Mouse (Mus musculus): ENCODE measurements at regions not wholly inside any gene's neighbourhood (a gene's known extent, or its start where the extent isn't known, plus 50 kb on each side); places are given as distances from the start of the nearest gene placed in this dataset.

DNA sequence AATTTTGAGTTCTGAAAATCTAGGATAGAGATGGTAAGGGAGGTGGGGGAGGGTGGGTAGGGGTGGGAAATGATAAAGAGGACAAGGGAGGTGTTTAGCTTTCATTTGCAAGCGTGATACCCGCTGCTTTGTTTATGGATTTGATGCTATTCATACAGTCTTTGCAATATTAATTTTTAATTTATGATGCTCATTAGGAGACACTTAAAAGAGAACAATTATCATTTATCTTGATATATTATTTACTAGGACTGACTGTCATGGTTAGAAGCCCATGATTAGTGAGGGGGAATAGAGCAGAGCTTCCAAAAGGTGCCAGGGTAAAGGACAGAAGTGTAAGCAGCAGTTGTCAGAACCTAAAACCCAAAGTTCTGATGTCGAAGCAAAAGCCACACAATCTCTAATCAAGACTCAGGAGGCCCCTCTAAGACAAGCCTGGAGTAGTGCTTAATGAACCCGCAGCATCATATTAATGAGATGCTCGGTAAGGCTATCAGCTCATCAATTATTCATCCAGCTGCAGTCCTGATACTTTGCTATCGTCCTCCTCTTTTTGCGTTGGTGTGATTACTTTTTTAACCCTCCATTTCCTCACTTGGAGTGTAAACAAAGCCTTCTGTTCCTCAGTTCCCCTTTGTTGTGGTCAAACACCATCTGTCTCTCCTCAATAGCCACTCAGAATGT, 115.8 kb upstream of the Etaa1 start:
- 73% methylated on average over 7 of the region's 7 CpGs for WGBS

DNA sequence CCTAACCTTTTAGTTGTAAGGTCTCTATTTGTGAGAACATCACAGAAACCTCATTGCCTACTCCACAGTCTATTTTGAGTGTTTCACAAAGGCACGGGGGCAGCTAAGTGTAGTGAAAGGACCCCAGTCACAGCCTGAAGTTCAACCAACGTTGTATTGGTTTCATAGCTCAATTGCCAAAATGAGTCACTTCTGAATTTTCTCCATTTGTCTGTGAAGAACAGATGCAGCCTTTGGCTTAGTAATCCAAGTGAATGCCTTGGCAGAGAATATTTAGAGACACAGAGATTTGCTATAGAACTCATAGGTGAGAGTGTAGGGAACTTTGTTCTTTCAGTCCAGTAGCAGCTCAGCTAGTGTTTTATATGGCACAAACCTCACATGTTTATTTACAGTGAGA, 114.4 kb upstream of the Etaa1 start:
- no peaks in the 10 kb centered on the region for H3K9me3 ChIP-seq (replicated peaks)
- no peaks in the 10 kb centered on the region for H3K4me1 ChIP-seq
- 56% methylated on average over 2 of the region's 2 CpGs for WGBS
- ATAC-seq (ENCODE audit: insufficient number of reproducible peaks, low FRiP score, low TSS enrichment, low read depth) = no peak
- no peak overlapping the region for H3K4me2 ChIP-seq (replicated peaks)
- H3K9ac ChIP-seq = no peak overlapping the region
- H3K27me3 ChIP-seq = no peaks in the 10 kb centered on the region
- no peak overlapping the region for H3K4me3 ChIP-seq (replicated peaks)
- H3K36me3 ChIP-seq = no peaks in the 10 kb centered on the region
- H3K27ac ChIP-seq (replicated peaks) = no peak overlapping the region

More for the DNA sequence above, 115.8 kb upstream of the Etaa1 start:
- Histone ChIP-seq H3K9ac (no peak overlapping the region), H3K27ac (replicated peaks) (no peak overlapping the region), H3K4me2 (replicated peaks) (no peak overlapping the region), H3K4me3 (replicated peaks) (no peak overlapping the region), H3K36me3 (no peaks in the 10 kb centered on the region), H3K4me1 (no peaks in the 10 kb centered on the region), H3K9me3 (replicated peaks) (no peaks in the 10 kb centered on the region), H3K27me3 (no peaks in the 10 kb centered on the region)
- ATAC-seq (ENCODE audit: insufficient number of reproducible peaks, low FRiP score, low TSS enrichment, low read depth) = no peak

DNA sequence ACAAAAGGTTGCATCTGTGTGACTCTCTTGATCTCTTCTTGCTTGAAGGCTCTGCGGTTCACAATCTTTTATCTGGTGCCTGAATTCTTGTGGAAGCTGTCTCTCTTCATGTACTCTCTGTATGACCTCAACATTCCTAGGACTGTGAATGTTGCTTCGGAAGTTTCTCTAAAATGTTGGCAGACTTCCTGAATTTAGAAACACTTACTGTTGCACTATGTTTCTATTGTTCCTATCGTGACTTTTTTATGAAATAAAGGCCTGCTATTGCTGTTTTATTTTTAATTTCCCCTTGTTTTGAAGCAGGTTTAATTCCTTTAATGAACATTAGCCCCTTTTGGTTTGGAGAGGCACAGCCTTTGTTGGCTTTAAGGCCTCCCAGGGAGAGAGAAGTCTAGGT, 114.0 kb upstream of the Etaa1 start:
- H3K27me3 ChIP-seq = no peaks in the 10 kb centered on the region
- H3K4me2 ChIP-seq (replicated peaks) = no peak overlapping the region
- H3K9me3 ChIP-seq (replicated peaks) = no peaks in the 10 kb centered on the region
- H3K9ac ChIP-seq = no peak overlapping the region
- no peaks in the 10 kb centered on the region for H3K36me3 ChIP-seq
- 44% methylated on average over 3 of the region's 3 CpGs for WGBS
- no peak for ATAC-seq (ENCODE audit: insufficient number of reproducible peaks, low FRiP score, low TSS enrichment, low read depth)
- H3K4me3 ChIP-seq (replicated peaks) = no peak overlapping the region
- no peak overlapping the region for H3K27ac ChIP-seq (replicated peaks)
- H3K4me1 ChIP-seq = no peaks in the 10 kb centered on the region

DNA sequence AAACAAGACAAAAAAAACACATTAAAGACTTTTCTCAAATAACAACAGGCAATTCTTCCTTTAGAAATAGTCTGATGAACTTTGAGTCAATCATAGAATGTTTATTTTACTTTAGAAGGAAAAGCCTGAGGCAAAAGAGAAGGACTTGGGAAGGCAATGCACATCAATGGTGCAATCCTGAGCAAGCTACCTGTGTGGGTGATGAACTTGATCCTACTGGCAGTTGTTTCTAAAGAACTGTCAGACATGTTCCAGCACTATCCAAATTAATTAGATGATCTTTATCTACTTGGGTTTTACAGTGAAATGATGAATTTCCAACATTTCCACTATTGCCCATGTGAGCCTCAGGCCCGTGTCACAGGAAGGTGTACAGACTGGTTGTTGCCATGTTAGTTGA, 87.9 kb upstream of the Etaa1 start:
- Histone ChIP-seq H3K9me3 (replicated peaks) (no peaks in the 10 kb centered on the region), H3K27me3 (no peaks in the 10 kb centered on the region), H3K27ac (replicated peaks) (no peak overlapping the region), H3K4me2 (replicated peaks) (no peak overlapping the region), H3K36me3 (no peaks in the 10 kb centered on the region), H3K4me3 (replicated peaks) (no peak overlapping the region), H3K4me1 (no peaks in the 10 kb centered on the region), H3K9ac (no peak overlapping the region)
- no peak for ATAC-seq (ENCODE audit: insufficient number of reproducible peaks, low FRiP score, low TSS enrichment, low read depth)
- 63% methylated on average over 1 of the region's 1 CpGs for WGBS

DNA sequence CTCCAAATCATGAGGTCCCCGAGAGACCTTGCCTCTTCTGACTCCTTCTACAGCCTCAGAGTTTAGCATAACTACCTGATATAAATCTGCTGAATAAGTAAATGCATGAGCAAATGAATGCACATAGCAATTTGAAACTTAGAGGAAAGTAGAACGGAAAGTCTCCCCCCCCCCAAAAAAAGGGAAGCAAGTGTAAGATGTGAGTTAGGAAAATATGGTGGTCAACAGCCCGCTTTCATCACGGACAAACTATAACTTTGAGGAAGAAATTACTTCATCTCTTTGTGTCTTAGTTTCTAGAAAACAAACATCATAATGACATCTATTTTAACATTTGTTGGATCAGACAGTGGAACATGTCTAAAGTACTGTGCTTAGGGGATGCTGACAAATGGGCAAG, 77.4 kb upstream of the Etaa1 start:
- no peaks in the 10 kb centered on the region for H3K27me3 ChIP-seq
- no peak overlapping the region for H3K4me3 ChIP-seq (replicated peaks)
- H3K27ac ChIP-seq (replicated peaks) = no peak overlapping the region
- 78% methylated on average over 4 of the region's 4 CpGs for WGBS
- no peak overlapping the region for H3K9ac ChIP-seq
- no peaks in the 10 kb centered on the region for H3K4me1 ChIP-seq
- H3K9me3 ChIP-seq (replicated peaks) = no peaks in the 10 kb centered on the region
- no peaks in the 10 kb centered on the region for H3K36me3 ChIP-seq
- no peak overlapping the region for H3K4me2 ChIP-seq (replicated peaks)
- ATAC-seq (ENCODE audit: insufficient number of reproducible peaks, low FRiP score, low TSS enrichment, low read depth) = no peak

DNA sequence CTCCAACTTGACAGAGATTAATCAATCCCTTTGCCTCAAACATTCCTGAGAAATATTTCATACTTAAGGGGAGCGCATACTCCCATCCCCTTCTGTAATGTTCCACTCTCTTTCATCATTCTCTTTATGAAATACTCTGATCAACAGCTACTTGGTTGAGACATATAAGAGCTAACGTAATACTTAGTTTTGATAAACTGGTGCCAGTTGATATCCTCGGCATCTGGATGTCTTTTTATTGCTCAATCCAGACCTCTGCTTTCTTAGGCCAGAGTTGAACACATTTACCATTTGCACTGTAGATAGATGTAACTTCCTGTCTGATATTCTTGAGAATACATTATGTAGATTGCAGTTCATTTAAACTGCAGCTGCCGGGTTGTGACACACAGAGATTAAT, 68.4 kb upstream of the Etaa1 start:
- H3K27ac ChIP-seq (replicated peaks) = no peak overlapping the region
- H3K9ac ChIP-seq = no peak overlapping the region
- WGBS = 87% methylated on average over 4 of the region's 4 CpGs
- H3K9me3 ChIP-seq (replicated peaks) = no peaks in the 10 kb centered on the region
- no peak overlapping the region for H3K4me2 ChIP-seq (replicated peaks)
- no peaks in the 10 kb centered on the region for H3K27me3 ChIP-seq
- ATAC-seq (ENCODE audit: insufficient number of reproducible peaks, low FRiP score, low TSS enrichment, low read depth) = no peak
- no peaks in the 10 kb centered on the region for H3K4me1 ChIP-seq
- no peak overlapping the region for H3K4me3 ChIP-seq (replicated peaks)
- no peaks in the 10 kb centered on the region for H3K36me3 ChIP-seq

DNA sequence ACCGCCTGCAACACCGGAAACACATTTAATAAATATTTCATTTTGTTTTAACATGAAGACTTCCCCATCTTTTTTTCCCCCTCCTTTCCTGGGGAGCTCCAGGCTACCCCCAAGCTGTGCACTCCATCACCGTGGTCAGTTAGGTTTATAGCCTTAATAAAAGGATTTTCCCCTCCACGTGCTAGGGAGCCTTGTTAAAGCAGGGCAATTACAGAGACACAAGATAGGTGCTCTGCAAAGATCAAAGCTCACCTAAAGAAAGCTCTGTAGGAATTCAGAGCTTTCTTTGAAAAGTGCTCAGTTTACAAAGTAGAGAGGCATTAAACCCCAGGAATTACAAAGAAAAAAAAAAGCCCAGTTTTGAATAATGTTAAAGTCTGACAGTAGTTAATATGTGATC, 61.6 kb upstream of the Etaa1 start:
- ATAC-seq (ENCODE audit: insufficient number of reproducible peaks, low FRiP score, low TSS enrichment, low read depth) = no peak
- no peaks in the 10 kb centered on the region for H3K36me3 ChIP-seq
- peaks cover 5% of the 10 kb centered on the region; the same call in 1 of the 2 replicates for H3K4me1 ChIP-seq
- H3K27me3 ChIP-seq = no peaks in the 10 kb centered on the region
- H3K4me3 ChIP-seq (replicated peaks) = no peak overlapping the region
- H3K9ac ChIP-seq = no peak overlapping the region
- no peak overlapping the region for H3K27ac ChIP-seq (replicated peaks)
- no peak overlapping the region for H3K4me2 ChIP-seq (replicated peaks)
- H3K9me3 ChIP-seq (replicated peaks) = no peaks in the 10 kb centered on the region
- WGBS = 23% methylated on average over 4 of the region's 4 CpGs

DNA sequence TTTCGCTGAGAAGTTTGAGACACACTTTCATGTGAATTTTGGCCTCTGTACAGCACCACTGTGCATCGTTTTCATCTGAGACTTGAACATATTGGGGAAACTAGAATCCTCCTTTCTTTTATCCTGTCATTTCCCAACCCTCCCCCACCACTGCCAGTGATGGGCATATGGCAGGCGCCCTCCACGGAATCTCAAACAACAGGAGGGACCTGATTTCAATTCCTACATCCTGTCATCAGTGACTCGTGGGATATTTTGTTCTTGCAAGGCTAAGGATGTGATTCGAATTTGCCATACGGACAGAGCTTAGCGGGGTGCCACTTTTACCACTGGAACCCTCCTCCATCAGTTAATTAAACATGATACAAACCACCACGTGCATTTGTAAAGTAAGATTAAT, 60.9 kb upstream of the Etaa1 start:
- WGBS = 10% methylated on average over 9 of the region's 9 CpGs
- H3K9ac ChIP-seq = no peak overlapping the region
- H3K4me1 ChIP-seq = peaks cover 5% of the 10 kb centered on the region; the same call in 1 of the 2 replicates
- no peaks in the 10 kb centered on the region for H3K36me3 ChIP-seq
- H3K9me3 ChIP-seq (replicated peaks) = no peaks in the 10 kb centered on the region
- H3K4me3 ChIP-seq (replicated peaks) = no peak overlapping the region
- H3K27ac ChIP-seq (replicated peaks) = no peak overlapping the region
- H3K27me3 ChIP-seq = no peaks in the 10 kb centered on the region
- ATAC-seq (ENCODE audit: insufficient number of reproducible peaks, low FRiP score, low TSS enrichment, low read depth) = no peak
- H3K4me2 ChIP-seq (replicated peaks) = peak overlapping the region; percentile 17; the same call in 1 of the 2 replicates

DNA sequence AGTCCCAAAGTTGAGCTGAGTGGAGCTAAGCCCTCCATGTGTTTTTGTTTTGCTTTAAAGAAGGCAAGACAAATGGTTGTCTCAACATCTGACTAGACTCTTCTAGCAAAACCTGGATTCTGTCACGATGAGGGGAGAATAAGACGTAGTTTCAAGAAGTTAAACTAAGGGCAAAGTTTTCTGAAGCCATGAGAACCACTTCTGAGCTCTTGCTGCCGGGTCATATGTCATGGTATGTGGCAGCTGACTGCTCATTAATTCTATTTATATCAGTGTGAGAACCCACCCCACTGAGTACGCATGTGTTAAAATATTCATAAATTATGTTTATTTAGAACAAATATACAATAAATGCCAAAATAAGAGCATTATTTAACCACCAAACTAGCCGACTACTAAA, 58.4 kb upstream of the Etaa1 start:
- no peak overlapping the region for H3K4me3 ChIP-seq (replicated peaks)
- no peak overlapping the region for H3K27ac ChIP-seq (replicated peaks)
- H3K9me3 ChIP-seq (replicated peaks) = no peaks in the 10 kb centered on the region
- H3K27me3 ChIP-seq = no peaks in the 10 kb centered on the region
- H3K4me2 ChIP-seq (replicated peaks) = no peak overlapping the region
- no peak for ATAC-seq (ENCODE audit: insufficient number of reproducible peaks, low FRiP score, low TSS enrichment, low read depth)
- no peaks in the 10 kb centered on the region for H3K36me3 ChIP-seq
- WGBS = 47% methylated on average over 5 of the region's 5 CpGs
- H3K4me1 ChIP-seq = peaks cover 5% of the 10 kb centered on the region; the same call in 1 of the 2 replicates
- no peak overlapping the region for H3K9ac ChIP-seq

DNA sequence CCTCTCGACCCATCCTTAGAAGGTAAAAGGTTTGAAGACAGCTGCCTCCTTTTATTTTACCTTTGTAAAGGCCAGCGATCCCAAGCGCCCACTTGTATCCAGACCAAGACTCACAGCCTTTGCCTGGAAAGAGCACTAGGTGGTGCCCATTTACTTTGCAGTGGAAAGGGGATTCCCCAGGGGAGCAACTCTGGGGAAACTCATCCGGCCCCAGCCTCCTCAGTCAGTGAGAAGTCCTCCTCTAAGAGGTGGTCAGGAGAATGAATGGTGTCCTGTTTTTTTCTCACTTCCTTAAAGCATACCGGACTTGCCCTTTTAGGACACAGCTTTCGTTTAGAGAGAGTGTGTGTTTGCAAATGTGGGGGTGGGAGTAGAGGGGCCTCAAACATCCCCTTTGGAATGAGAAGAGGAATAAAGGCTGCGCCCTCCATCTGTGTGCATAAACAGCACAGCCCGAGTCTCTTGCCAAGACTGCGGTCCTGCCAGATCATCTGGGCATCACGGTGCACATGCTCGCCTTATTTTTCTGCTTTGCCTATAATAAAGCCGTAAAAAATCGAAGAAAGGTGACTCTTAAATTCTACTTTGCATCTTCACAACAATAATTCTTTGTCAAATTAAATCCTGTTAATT, 57.5 kb upstream of the Etaa1 start:
- no peak overlapping the region for H3K9ac ChIP-seq
- peaks cover 5% of the 10 kb centered on the region; the same call in 1 of the 2 replicates for H3K4me1 ChIP-seq
- H3K4me2 ChIP-seq (replicated peaks) = peak overlapping the region; percentile 43
- H3K9me3 ChIP-seq (replicated peaks) = no peaks in the 10 kb centered on the region
- WGBS = 12% methylated on average over 13 of the region's 13 CpGs
- H3K36me3 ChIP-seq = no peaks in the 10 kb centered on the region
- no peak overlapping the region for H3K27ac ChIP-seq (replicated peaks)
- peak overlapping the region; percentile 11; the same call in 1 of the 2 replicates for H3K4me3 ChIP-seq (replicated peaks)
- H3K27me3 ChIP-seq = no peaks in the 10 kb centered on the region
- ATAC-seq (ENCODE audit: insufficient number of reproducible peaks, low FRiP score, low TSS enrichment, low read depth) = peak; percentile 63

DNA sequence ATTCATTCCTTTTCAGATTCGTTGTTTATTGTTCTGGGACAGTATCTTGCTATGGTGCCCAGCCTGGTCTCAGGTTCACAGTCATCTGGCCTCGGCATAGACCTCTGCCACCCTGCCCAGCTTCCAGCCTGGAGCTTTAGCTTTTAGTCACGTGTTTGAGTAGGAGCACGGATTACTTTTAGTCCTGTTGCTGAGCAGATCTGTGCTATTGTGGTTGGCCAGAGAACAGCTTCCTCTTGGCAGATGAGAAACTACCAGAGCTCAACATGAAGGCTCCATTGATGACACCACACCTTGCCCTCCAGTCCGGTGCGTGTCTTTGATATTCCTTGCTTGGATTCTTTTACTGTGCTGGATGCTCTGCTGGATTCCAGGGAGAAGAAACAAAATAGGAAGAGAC, 54.5 kb upstream of the Etaa1 start:
- Histone ChIP-seq H3K36me3 (no peaks in the 10 kb centered on the region), H3K27me3 (no peaks in the 10 kb centered on the region), H3K4me2 (replicated peaks) (no peak overlapping the region), H3K4me1 (peaks cover 5% of the 10 kb centered on the region; the same call in 1 of the 2 replicates), H3K4me3 (replicated peaks) (no peak overlapping the region), H3K9me3 (replicated peaks) (no peaks in the 10 kb centered on the region), H3K27ac (replicated peaks) (no peak overlapping the region), H3K9ac (no peak overlapping the region)
- no peak for ATAC-seq (ENCODE audit: insufficient number of reproducible peaks, low FRiP score, low TSS enrichment, low read depth)
- 82% methylated on average over 6 of the region's 6 CpGs for WGBS

All from embryonic facial prominence, embryonic 15.5 days (tissue).